ENCODE assay signal across 10 mouse cellular contexts in the genomic region with DNA sequence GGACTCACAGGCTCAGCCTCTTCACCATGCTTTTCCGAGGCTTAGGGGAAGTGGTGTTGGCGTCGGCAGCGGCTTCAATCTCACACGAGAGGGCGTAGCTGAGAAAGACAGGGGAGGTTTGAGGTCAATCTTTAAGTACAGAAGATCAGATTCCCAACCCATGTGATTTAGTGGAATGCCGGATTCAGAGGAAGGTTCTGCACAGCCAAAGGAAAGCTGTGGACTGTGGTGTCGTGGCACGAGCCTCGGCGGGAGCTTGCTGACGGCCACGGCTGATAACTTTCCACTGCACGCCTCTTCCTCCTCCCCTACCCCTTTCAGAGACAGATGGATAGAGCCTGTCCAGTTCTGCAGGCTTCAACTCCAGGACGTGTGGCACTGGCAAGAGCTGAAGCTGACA.
DNase-seq lines count a peak whose midpoint lies in the region; ATAC-seq and TF ChIP-seq lines count a peak whose summit lies in the region.
"Had no signal": no experiment of that assay in that cellular context is flagged by ENCODE, and none has a peak within 500 bp of the region (broad histone marks: within the 10 kb centered on the region; RNA-seq: fewer than 3 reads in every experiment).

No protein-coding gene starts in this region.

- 0 out of 2 replicates have a peak, but pooled peaks cover 6% of the 10 kb centered on the region for H3K36me3 ChIP-seq in hindbrain, postnatal 0 days (ENCODE audit: insufficient read depth, low read length)
- no peaks in the 10 kb centered on the region; the same call in 1 of the 2 replicates for H3K36me3 ChIP-seq in hindbrain, embryonic 11.5 days (ENCODE audit: control insufficient read depth, insufficient read depth, low read length)
- peaks cover 17% of the 10 kb centered on the region for H3K36me3 ChIP-seq in forebrain, embryonic 14.5 days (ENCODE audit: control insufficient read depth, insufficient read depth, low read length)

- H3K27ac ChIP-seq in hindbrain, postnatal 0 days = no peak overlapping the region
- no peak overlapping the region for H3K27ac ChIP-seq in hindbrain, embryonic 11.5 days (ENCODE audit: low read depth, low read length)
- H3K27ac ChIP-seq in forebrain, embryonic 14.5 days (ENCODE audit: low read depth, low read length) = no peak overlapping the region

- H3K4me1 ChIP-seq in hindbrain, postnatal 0 days (ENCODE audit: insufficient read depth, low read length) = no peaks in the 10 kb centered on the region
- H3K4me1 ChIP-seq in hindbrain, embryonic 11.5 days (replicated peaks; ENCODE audit: control insufficient read depth, insufficient read depth, low read length) = no peaks in the 10 kb centered on the region
- no peaks in the 10 kb centered on the region for H3K4me1 ChIP-seq in forebrain, embryonic 14.5 days (ENCODE audit: control insufficient read depth, insufficient read depth, low read length)

- no peaks in the 10 kb centered on the region for H3K9me3 ChIP-seq in hindbrain, postnatal 0 days (ENCODE audit: low read length)
- H3K9me3 ChIP-seq in hindbrain, embryonic 11.5 days (ENCODE audit: control insufficient read depth, low read length) = no peaks in the 10 kb centered on the region
- H3K9me3 ChIP-seq in forebrain, embryonic 14.5 days (replicated peaks; ENCODE audit: control insufficient read depth, low read length) = no peaks in the 10 kb centered on the region

- no peak for TF ChIP-seq CTCF in hindbrain, postnatal 0 days (IDR thresholded peaks at IDR 0.05; ENCODE audit: low read depth)

- WGBS in hindbrain, postnatal 0 days = 69% methylated on average over 15 of the region's 15 CpGs
- WGBS in hindbrain, embryonic 11.5 days = 68% methylated on average over 15 of the region's 15 CpGs
- WGBS in forebrain, embryonic 14.5 days = 77% methylated on average over 15 of the region's 15 CpGs

- no peaks in the 10 kb centered on the region for H3K27me3 ChIP-seq in hindbrain, postnatal 0 days (ENCODE audit: insufficient read depth, low read length)
- no peaks in the 10 kb centered on the region for H3K27me3 ChIP-seq in hindbrain, embryonic 11.5 days (ENCODE audit: control insufficient read depth, insufficient read depth, low read length)
- no peaks in the 10 kb centered on the region for H3K27me3 ChIP-seq in forebrain, embryonic 14.5 days (replicated peaks; ENCODE audit: control insufficient read depth, insufficient read depth, low read length)

- H3K4me2 ChIP-seq in hindbrain, postnatal 0 days (ENCODE audit: low read depth, low read length) = no peak overlapping the region
- H3K4me2 ChIP-seq in hindbrain, embryonic 11.5 days (replicated peaks; ENCODE audit: low read depth, low read length) = no peak overlapping the region
- H3K4me2 ChIP-seq in forebrain, embryonic 14.5 days (ENCODE audit: low read length) = no peak overlapping the region

- DNase-seq in hindbrain, postnatal 0 days (ENCODE audit: low spot score) = no peak
- no peak for DNase-seq in hindbrain, embryonic 11.5 days (ENCODE audit: low spot score)
- peak; percentile 55 for DNase-seq in heart, postnatal 4 days
- DNase-seq in lung, postnatal 14 days = peak; percentile 44
- DNase-seq in forebrain, embryonic 14.5 days (ENCODE audit: low spot score) = no peak
- DNase-seq in spleen, postnatal 36 days (ENCODE audit: low spot score in 2 of 2) = no peak
- no peak for DNase-seq in ovary, adult 18-20 months (ENCODE audit: low spot score)
- DNase-seq: cerebellum, postnatal 36 days; thymus, adult 2 months had no signal

- ATAC-seq in hindbrain, postnatal 0 days = peak; percentile 35; the same call in 1 of the 2 replicates
- ATAC-seq in hindbrain, embryonic 11.5 days (ENCODE audit: low FRiP score) = no peak
- 0 out of 2 replicates have a peak, but pooled peaks have one; percentile 16 for ATAC-seq in common myeloid progenitor, adult 5-6 weeks (replicated peaks; ENCODE audit: low read depth, poor library complexity, severe bottlenecking)
- ATAC-seq in forebrain, embryonic 14.5 days = no peak

- no peak overlapping the region for H3K4me3 ChIP-seq in hindbrain, postnatal 0 days (ENCODE audit: low read length)
- no peak overlapping the region for H3K4me3 ChIP-seq in hindbrain, embryonic 11.5 days (ENCODE audit: low read depth, low read length)
- H3K4me3 ChIP-seq in forebrain, embryonic 14.5 days (ENCODE audit: low read depth, low read length) = no peak overlapping the region

- no peak overlapping the region for H3K9ac ChIP-seq in hindbrain, postnatal 0 days (replicated peaks; ENCODE audit: low read length)
- no peak overlapping the region for H3K9ac ChIP-seq in hindbrain, embryonic 11.5 days (ENCODE audit: low read depth, low read length)
- no peak overlapping the region for H3K9ac ChIP-seq in forebrain, embryonic 14.5 days (ENCODE audit: low read length)

Comparison
In these comparisons a context has a peak if more than half of its experiments do, and no peak if none do; other contexts are left out.
1. ATAC-seq: peak in hindbrain, postnatal 0 days (single experiment) and common myeloid progenitor, adult 5-6 weeks (single experiment); none in hindbrain, embryonic 11.5 days (single experiment) and forebrain, embryonic 14.5 days (single experiment).
2. DNase-seq: peak in heart, postnatal 4 days (single experiment) and lung, postnatal 14 days (single experiment); none in hindbrain, postnatal 0 days (single experiment), hindbrain, embryonic 11.5 days (single experiment), forebrain, embryonic 14.5 days (single experiment), spleen, postnatal 36 days (0 of 2) and ovary, adult 18-20 months (single experiment).